Mouse (Mus musculus): ENCODE measurements around the gene Asphd1.

- no peak for TF ChIP-seq CTCF (conservative IDR thresholded peaks at IDR 0.05; ENCODE audit: insufficient read depth, insufficient read length, low read depth, low read length)
- no peak for TF ChIP-seq POLR2A (IDR thresholded peaks at IDR 0.05; ENCODE audit: low read depth, low read length)
Observed at GRCm38 (mm10) chr7:126988816-126989215, 39.4 kb upstream of the Asphd1 start.
